Mouse (Mus musculus): Measurements from ENCODE around the gene Tmprss9. TPM values are rescaled to one million over a fixed set of nuclear protein-coding genes. Genes with fewer than 3 reads are reported as not detected.

The Tmprss9 gene
- total and polyA plus RNA-seq, 3 experiments, result 0.15 to 0.25 TPM; not detected in 1

DNA sequence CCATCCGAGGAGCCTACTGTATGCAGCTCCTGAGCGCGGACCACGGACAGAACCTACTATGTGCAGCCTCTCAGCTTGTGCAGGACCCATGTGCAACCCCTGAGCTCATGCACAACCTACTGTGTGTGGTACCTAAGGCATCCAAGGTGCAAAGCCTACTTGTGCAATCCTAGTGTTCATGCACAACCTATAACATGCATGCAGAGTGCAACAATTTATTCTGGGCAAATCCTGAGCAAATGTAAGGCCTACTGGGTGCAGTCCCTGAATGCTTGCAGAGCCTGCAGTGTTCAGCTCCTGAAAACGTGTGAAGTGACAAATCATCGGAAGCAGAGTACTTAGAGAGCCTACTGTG is 65.1 kb downstream of the Tmprss9 start:
- Histone ChIP-seq H3K27ac (ENCODE audit: control insufficient read depth, low read depth, low read length) (no peak overlapping the region), H3K9me3 (replicated peaks; ENCODE audit: insufficient read depth, low read length) (no peaks in the 10 kb centered on the region), H3K36me3 (ENCODE audit: control insufficient read depth in 1 of 2, insufficient read depth in 2 of 2, low read length in 2 of 2) (peaks cover 0 to 8% of the 10 kb centered on the region in 2 experiments; a peak in 2 of 4 replicates), H3K79me2 (ENCODE audit: control insufficient read depth, insufficient read depth, low read length, poor library complexity) (peaks cover 3% of the 10 kb centered on the region; the same call in 1 of the 2 replicates), H3K27me3 (ENCODE audit: control insufficient read depth in 1 of 2, insufficient read depth in 2 of 2, low read length in 2 of 2) (no peaks in the 10 kb centered on the region), H3K4me3 (ENCODE audit: control insufficient read depth in 1 of 2, insufficient read depth in 1 of 2, low read depth in 2 of 2, low read length in 2 of 2) (no peak overlapping the region), H3K4me1 (ENCODE audit: control insufficient read depth in 1 of 2, insufficient read depth in 2 of 2, low read length in 2 of 2) (peaks cover 7 to 29% of the 10 kb centered on the region in 2 experiments), H3K9ac (ENCODE audit: control insufficient read depth, low read depth, low read length, poor library complexity, severe bottlenecking) (no peak overlapping the region)
- DNase-seq (ENCODE audit: low read depth, low spot score), result no peak
- no peak for TF ChIP-seq SIN3A (IDR thresholded peaks at IDR 0.05; ENCODE audit: low read length)
- peak; percentile 93 for TF ChIP-seq ZKSCAN1 (IDR thresholded peaks at IDR 0.05; ENCODE audit: low read depth, low read length)

- Histone ChIP-seq H3K4me3 (ENCODE audit: control insufficient read depth in 1 of 2, insufficient read depth in 1 of 2, low read depth in 2 of 2, low read length in 2 of 2) (no peak overlapping the region), H3K79me2 (ENCODE audit: control insufficient read depth, insufficient read depth, low read length, poor library complexity) (peaks cover under 1% of the 10 kb centered on the region; the same call in 1 of the 2 replicates), H3K9ac (ENCODE audit: control insufficient read depth, low read depth, low read length, poor library complexity, severe bottlenecking) (no peak overlapping the region), H3K36me3 (ENCODE audit: control insufficient read depth in 1 of 2, insufficient read depth in 2 of 2, low read length in 2 of 2) (peaks cover 0 to 8% of the 10 kb centered on the region in 2 experiments; a peak in 2 of 4 replicates), H3K4me1 (ENCODE audit: control insufficient read depth in 1 of 2, insufficient read depth in 2 of 2, low read length in 2 of 2) (peaks cover 7 to 28% of the 10 kb centered on the region in 2 experiments), H3K9me3 (replicated peaks; ENCODE audit: insufficient read depth, low read length) (no peaks in the 10 kb centered on the region), H3K27ac (ENCODE audit: control insufficient read depth, low read depth, low read length) (no peak overlapping the region), H3K27me3 (ENCODE audit: control insufficient read depth in 1 of 2, insufficient read depth in 2 of 2, low read length in 2 of 2) (no peaks in the 10 kb centered on the region)
- no peak for DNase-seq (ENCODE audit: low read depth, low spot score)
- TF ChIP-seq MAZ (IDR thresholded peaks at IDR 0.05; ENCODE audit: low read depth, low read length) (no peak), ELF1 (IDR thresholded peaks at IDR 0.05; ENCODE audit: low read depth, low read length) (no peak), ETS1 (IDR thresholded peaks at IDR 0.05; ENCODE audit: low read depth, low read length) (peak; percentile 45; the same call in 1 of the 2 replicates)
Observed at GRCm38 (mm10) chr10:80937646-80938045, 66.0 kb downstream of the Tmprss9 start.

DNA sequence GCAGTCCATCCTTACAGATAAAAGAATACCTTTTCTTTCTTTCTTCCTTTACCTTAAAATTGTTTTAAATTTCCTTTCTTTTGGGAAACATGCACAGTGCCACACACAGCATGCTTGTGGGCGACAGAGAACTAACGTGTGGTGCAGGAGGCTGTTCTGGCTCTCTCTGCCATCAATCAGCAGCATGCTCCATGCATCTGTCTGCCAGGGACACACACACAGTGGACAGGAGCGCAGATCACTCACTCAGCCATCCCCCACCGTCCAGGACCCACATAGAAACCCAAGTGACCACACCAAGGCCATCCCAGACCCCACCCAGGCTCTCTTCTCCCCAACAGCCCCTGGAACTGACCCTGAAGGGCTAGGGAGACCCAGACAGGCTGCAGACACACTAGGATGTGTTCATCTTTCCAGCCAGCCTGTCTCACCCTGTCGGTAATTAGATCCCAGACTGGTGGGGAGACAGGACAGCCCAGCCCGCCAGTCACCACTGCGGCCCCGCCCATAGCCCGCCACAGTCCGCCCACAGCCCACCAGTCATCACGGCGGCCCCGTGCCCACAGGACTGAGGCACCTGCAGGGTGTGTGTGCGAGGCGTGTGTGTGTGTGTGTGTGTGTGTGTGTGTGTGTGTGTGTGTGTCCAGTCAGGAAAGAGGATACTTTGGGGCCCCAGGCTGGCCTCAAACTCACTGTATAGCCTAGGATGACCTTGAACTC is 67.3 kb downstream of the Tmprss9 start:
- H3K27me3 ChIP-seq (ENCODE audit: control insufficient read depth in 1 of 2, insufficient read depth in 2 of 2, low read length in 2 of 2), result no peaks in the 10 kb centered on the region
- peaks cover 0 to 8% of the 10 kb centered on the region in 2 experiments; a peak in 2 of 4 replicates for H3K36me3 ChIP-seq (ENCODE audit: control insufficient read depth in 1 of 2, insufficient read depth in 2 of 2, low read length in 2 of 2)
- peak; percentile 58 for DNase-seq (ENCODE audit: low read depth, low spot score)
- H3K27ac ChIP-seq (ENCODE audit: control insufficient read depth, low read depth, low read length), result no peak overlapping the region
- H3K4me3 ChIP-seq (ENCODE audit: control insufficient read depth in 1 of 2, insufficient read depth in 1 of 2, low read depth in 2 of 2, low read length in 2 of 2), result peak overlapping the region; percentile 50 to 51
- H3K9ac ChIP-seq (ENCODE audit: control insufficient read depth, low read depth, low read length, poor library complexity, severe bottlenecking), result peak overlapping the region; percentile 1; the same call in 1 of the 2 replicates
- no peaks in the 10 kb centered on the region for H3K9me3 ChIP-seq (replicated peaks; ENCODE audit: insufficient read depth, low read length)
- TF ChIP-seq HCFC1 (IDR thresholded peaks at IDR 0.05; ENCODE audit: low read depth, low read length) (no peak), E2F4 (IDR thresholded peaks at IDR 0.05; ENCODE audit: borderline replicate concordance, low read depth, low read length) (no peak), UBTF (IDR thresholded peaks at IDR 0.05; ENCODE audit: borderline replicate concordance, insufficient read depth, low read depth, low read length) (no peak), NELFE (IDR thresholded peaks at IDR 0.05; ENCODE audit: low read depth, low read length) (no peak), ETS1 (IDR thresholded peaks at IDR 0.05; ENCODE audit: low read depth, low read length) (no peak), TAL1 (IDR thresholded peaks at IDR 0.05; ENCODE audit: low read length) (no peak), ZMIZ1 (IDR thresholded peaks at IDR 0.05; ENCODE audit: low read depth, low read length) (no peak), POLR2A (IDR thresholded peaks at IDR 0.05; ENCODE audit: control insufficient read depth in 1 of 2, insufficient read depth in 1 of 2, low read depth in 1 of 2, low read length in 2 of 2, poor library complexity in 1 of 2) (no peak), MAZ (IDR thresholded peaks at IDR 0.05; ENCODE audit: low read depth, low read length) (no peak), JUND (IDR thresholded peaks at IDR 0.05; ENCODE audit: low read depth, low read length) (no peak), TBP (IDR thresholded peaks at IDR 0.05; ENCODE audit: low read depth, low read length) (no peak), EP300 (IDR thresholded peaks at IDR 0.05; ENCODE audit: low read depth in 1 of 2, low read length in 2 of 2) (no peak), POLR2AphosphoS2 (IDR thresholded peaks at IDR 0.05; ENCODE audit: low read length) (no peak), GATA1 (IDR thresholded peaks at IDR 0.05; ENCODE audit: low read depth, low read length) (no peak), KAT2A (conservative IDR thresholded peaks at IDR 0.05; ENCODE audit: low read depth, low read length) (no peak), NRF1 (IDR thresholded peaks at IDR 0.05; ENCODE audit: insufficient read depth, low read depth, low read length, poor library complexity, severe bottlenecking) (no peak), CHD1 (IDR thresholded peaks at IDR 0.05; ENCODE audit: low read depth, low read length) (no peak)
- no peaks in the 10 kb centered on the region for H3K79me2 ChIP-seq (ENCODE audit: control insufficient read depth, insufficient read depth, low read length, poor library complexity)
- H3K4me1 ChIP-seq (ENCODE audit: control insufficient read depth in 1 of 2, insufficient read depth in 2 of 2, low read length in 2 of 2), result peaks cover 5 to 28% of the 10 kb centered on the region in 2 experiments
